Mouse (Mus musculus) lung, embryonic 15.5 days (tissue): ENCODE measurements around the gene H2-DMb2. TPM values are rescaled to one million over a fixed set of nuclear protein-coding genes. Genes with fewer than 3 reads are reported as not detected.

Experiments used
- ATAC-seq: fragments of 200-750 bp; cut with Nextera tagmentation; 2 replicates; pipeline ENCODE4 v1.8.0; 2017; ENCODE audit warnings: moderate number of reproducible peaks, borderline replicate concordance; ENCODE audit not compliant: low FRiP score, low TSS enrichment; ENCODE audit errors: extremely low read depth
- H3K27ac ChIP-seq: fragments of 300-500 bp; sonication (generic); 2 replicates; pipeline ENCODE4 v1.5.1; 2015; ENCODE audit warnings: moderate library complexity, mild to moderate bottlenecking, inconsistent platforms
- H3K27me3 ChIP-seq: fragments of 300-500 bp; sonication (generic); 2 replicates; pipeline ENCODE4 v1.6.1; 2015; ENCODE audit warnings: inconsistent platforms
- H3K36me3 ChIP-seq: fragments of 300-500 bp; sonication (generic); 2 replicates; pipeline ENCODE4 v1.6.1; 2015; ENCODE audit warnings: inconsistent platforms
- H3K4me1 ChIP-seq: fragments of 300-500 bp; sonication (generic); 2 replicates; pipeline ENCODE4 v1.6.1; 2015; ENCODE audit warnings: inconsistent platforms
- H3K4me2 ChIP-seq: fragments of 300-500 bp; sonication (generic); 2 replicates; pipeline ENCODE4 v1.6.1; 2015; ENCODE audit warnings: inconsistent platforms, mild to moderate bottlenecking, moderate library complexity
- H3K4me3 ChIP-seq: fragments of 300-500 bp; sonication (generic); 2 replicates; pipeline ENCODE4 v1.5.1; 2015; ENCODE audit warnings: mild to moderate bottlenecking, inconsistent platforms
- H3K9ac ChIP-seq: fragments of 300-500 bp; sonication (generic); 2 replicates; pipeline ENCODE4 v1.6.1; 2015; ENCODE audit warnings: inconsistent platforms
- H3K9me3 ChIP-seq: fragments of 300-500 bp; sonication (generic); 2 replicates; pipeline ENCODE4 v1.6.1; 2016; ENCODE audit warnings: inconsistent platforms
- WGBS: fragments of 180-500 bp; shearing (Covaris S2); methylation state at CpG from one replicate; pipeline ENCODE4 v1.1.7; 2015; 5-methylcytosine and 5-hydroxymethylcytosine counted together
- polyA plus RNA-seq: library from polyadenylated mRNA; unstranded; fragments of >200 nt; fragmentation: Nextera tagmentation; extraction: Ambion mirVana; gene quantifications from 2 replicates; pipeline ENCODE4 v1.2.1, GENCODE M21; 2015

The H2-DMb2 gene
- polyA plus RNA-seq, 1 experiment from 2014 or later: 1.9 TPM

DNA sequence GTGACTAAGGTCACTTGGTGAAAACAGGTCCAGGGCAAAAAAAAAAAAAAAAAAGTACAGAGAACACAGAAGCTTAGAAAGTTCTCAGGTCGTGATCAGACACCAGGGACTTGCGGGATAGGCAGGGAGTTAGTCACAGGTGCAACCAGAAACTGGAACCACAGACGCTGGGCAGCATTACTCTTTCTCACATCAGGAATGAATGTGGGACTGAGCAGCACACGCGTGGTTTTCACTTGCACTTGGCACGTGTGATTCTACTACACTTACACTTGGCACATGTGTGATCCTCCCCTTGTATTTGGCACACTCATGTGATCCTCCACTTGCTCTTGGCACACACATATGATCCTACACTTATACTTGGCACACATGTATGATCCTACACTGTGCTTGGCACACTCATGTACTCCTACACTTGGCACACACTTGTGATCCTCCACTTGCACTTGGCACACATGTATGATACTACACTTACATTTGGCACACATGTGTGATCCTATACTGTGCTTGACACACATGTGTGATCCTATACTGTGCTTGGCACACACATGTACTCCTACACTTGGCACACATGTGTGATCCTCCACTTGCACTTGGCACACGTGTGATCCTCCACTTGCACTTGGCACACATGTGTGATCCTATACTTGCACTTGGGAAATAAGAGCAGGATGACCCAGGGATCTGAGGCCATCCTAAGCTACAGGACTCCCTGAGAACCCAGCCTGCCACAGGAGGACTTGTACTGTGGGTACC, 35.8 kb upstream of the H2-DMb2 start:
- Histone ChIP-seq H3K9me3 (no peaks in the 10 kb centered on the region), H3K4me3 (no peak overlapping the region), H3K27ac (no peak overlapping the region), H3K4me2 (no peak overlapping the region), H3K4me1 (0 out of 2 replicates have a peak, but pooled peaks cover 2% of the 10 kb centered on the region), H3K9ac (no peak overlapping the region), H3K36me3 (peaks cover 35% of the 10 kb centered on the region), H3K27me3 (no peaks in the 10 kb centered on the region)
- 77% methylated on average over 7 of the region's 7 CpGs for WGBS
- ATAC-seq: no peak

DNA sequence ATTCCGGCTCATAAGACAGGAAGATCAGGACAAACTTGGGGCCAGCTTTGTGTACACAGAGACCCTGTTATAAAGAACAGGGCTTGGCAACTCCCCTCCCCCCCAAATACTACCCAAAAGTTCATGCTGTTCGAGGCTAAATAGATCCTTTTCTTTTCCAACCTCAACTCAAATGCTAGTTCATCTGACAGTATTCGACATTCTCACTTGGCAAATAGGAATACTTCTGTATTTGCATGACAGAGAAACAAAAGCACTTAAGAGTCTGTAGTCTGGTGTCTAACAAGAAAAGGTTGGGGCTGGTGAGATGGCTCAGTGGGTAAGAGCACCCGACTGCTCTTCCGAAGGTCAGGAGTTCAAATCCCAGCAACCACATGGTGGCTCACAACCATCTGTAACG, 34.6 kb upstream of the H2-DMb2 start:
- H3K36me3 ChIP-seq: peaks cover 46% of the 10 kb centered on the region
- H3K27ac ChIP-seq: no peak overlapping the region
- 75% methylated on average over 5 of the region's 6 CpGs for WGBS
- no peak overlapping the region for H3K4me3 ChIP-seq
- ATAC-seq: no peak
- 0 out of 2 replicates have a peak, but pooled peaks cover 2% of the 10 kb centered on the region for H3K4me1 ChIP-seq
- H3K4me2 ChIP-seq: no peak overlapping the region
- H3K27me3 ChIP-seq: no peaks in the 10 kb centered on the region
- H3K9ac ChIP-seq: no peak overlapping the region
- H3K9me3 ChIP-seq: no peaks in the 10 kb centered on the region

DNA sequence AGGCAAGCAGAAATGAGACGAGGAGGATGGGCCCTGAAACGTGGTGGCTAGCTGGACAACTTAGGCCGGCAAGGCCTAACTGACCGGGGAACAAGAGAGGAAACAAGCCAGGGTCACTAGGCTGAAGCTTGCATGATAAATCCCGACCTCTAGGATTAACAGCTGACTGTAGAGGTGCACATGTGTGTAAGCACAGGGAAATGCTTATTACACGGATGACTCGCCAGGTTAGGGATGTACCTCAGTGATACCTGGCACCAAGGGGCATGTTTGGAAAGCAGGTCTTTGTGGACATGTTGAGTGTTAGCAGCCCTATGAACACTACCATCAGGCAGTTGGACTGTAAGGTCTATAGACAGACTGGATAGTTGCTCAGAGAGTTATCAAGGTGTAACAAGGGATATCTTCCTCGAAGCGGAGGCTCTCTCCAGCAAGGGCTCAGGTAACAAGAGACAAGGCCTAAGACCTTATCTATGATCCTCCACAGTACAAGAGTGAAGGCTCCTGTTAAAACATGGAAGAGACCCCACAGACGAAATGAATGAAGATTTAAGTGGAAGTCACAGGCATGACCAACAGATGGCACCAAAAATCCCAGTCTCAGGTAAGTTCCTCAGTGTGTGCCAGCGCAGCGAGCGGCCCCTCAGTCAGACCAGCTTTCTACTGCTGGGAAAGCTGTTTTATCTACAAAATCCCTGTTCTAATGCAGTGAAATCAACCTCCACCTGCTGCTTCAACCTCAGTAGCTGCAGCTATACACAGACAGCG, 33.9 kb upstream of the H2-DMb2 start:
- H3K36me3 ChIP-seq: peaks cover 54% of the 10 kb centered on the region
- H3K9me3 ChIP-seq: no peaks in the 10 kb centered on the region
- peak overlapping the region; percentile 50; the same call in 1 of the 2 replicates for H3K27ac ChIP-seq
- 76% methylated on average over 14 of the region's 14 CpGs for WGBS
- no peak overlapping the region for H3K4me2 ChIP-seq
- H3K4me1 ChIP-seq: peaks cover 2% of the 10 kb centered on the region; the same call in 1 of the 2 replicates
- ATAC-seq: no peak
- no peak overlapping the region for H3K9ac ChIP-seq
- no peaks in the 10 kb centered on the region for H3K27me3 ChIP-seq
- H3K4me3 ChIP-seq: no peak overlapping the region

DNA sequence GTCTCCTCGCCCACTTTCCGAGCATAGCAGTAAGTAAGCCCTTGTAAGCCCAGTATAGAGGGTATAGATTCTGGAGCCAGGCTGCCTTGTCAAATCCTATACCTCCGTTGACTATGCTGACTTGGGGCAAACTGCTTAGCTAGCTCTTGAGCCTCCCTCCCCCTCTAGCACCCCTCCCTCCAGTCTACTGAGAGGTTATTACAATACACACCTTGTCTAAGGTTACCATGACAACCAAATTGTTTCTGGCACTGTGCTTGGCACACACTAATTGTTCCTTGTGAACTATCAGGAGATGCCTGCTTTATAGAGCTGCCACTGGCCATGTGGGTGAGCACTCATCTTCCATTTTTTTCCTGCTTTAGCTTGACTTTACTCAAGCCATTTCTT, 33.3 kb upstream of the H2-DMb2 start:
- H3K4me2 ChIP-seq: no peak overlapping the region
- no peak overlapping the region for H3K4me3 ChIP-seq
- 52% methylated on average over 3 of the region's 3 CpGs for WGBS
- peak; percentile 52 for ATAC-seq
- H3K36me3 ChIP-seq: peaks cover 60% of the 10 kb centered on the region
- peak overlapping the region; percentile 50; the same call in 1 of the 2 replicates for H3K27ac ChIP-seq
- no peaks in the 10 kb centered on the region for H3K27me3 ChIP-seq
- peaks cover 2% of the 10 kb centered on the region; the same call in 1 of the 2 replicates for H3K4me1 ChIP-seq
- H3K9me3 ChIP-seq: no peaks in the 10 kb centered on the region
- H3K9ac ChIP-seq: no peak overlapping the region

DNA sequence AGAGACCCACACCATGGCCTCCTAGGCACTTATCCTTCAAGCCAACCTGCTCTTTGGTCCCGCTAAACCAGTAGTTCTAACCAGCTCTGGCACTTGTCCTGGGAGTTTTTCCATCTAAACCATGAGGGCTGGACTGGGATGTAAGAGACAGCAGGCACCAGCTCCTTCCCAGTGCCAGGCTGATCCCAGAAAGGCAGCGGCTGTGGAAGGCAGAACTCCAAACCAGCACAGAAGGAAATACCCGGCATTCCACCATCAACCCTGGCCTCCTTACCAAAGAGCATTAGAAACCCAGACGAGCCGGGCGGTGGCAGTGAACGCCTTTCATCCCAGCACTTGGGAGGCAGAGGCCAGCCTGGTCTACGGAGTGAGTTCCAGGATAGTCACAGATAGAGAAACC, 32.8 kb upstream of the H2-DMb2 start:
- H3K4me1 ChIP-seq: peaks cover 4% of the 10 kb centered on the region
- no peak overlapping the region for H3K9ac ChIP-seq
- H3K4me3 ChIP-seq: no peak overlapping the region
- H3K27ac ChIP-seq: peak overlapping the region; percentile 50; the same call in 1 of the 2 replicates
- H3K4me2 ChIP-seq: no peak overlapping the region
- peaks cover 65% of the 10 kb centered on the region for H3K36me3 ChIP-seq
- H3K27me3 ChIP-seq: no peaks in the 10 kb centered on the region
- no peaks in the 10 kb centered on the region for H3K9me3 ChIP-seq
- WGBS: 48% methylated on average over 8 of the region's 8 CpGs
- ATAC-seq: no peak

DNA sequence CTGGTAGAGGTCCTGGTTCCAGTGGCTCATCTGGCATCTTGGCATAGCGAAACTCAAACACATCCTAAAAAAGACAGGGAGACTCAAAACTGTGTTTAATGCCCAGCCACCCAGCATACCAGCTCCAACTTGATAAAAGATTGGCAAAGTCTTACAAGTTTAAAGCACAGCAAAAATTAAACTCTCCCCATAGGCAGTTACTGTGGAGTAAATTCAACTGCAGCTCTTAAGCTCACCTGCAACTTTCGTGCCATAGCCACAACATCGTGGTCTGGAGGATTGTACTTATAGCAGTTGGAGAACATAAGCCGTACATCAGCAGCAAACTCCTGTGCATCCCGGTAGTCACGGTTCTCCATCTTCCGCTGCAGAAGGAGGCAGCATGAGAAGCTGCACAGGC, 29.0 kb upstream of the H2-DMb2 start:
- 89% methylated on average over 7 of the region's 7 CpGs for WGBS
- no peak overlapping the region for H3K4me3 ChIP-seq
- no peak for ATAC-seq
- H3K4me2 ChIP-seq: no peak overlapping the region
- H3K9ac ChIP-seq: no peak overlapping the region
- no peak overlapping the region for H3K27ac ChIP-seq
- peaks cover 21% of the 10 kb centered on the region for H3K4me1 ChIP-seq
- H3K36me3 ChIP-seq: peaks cover 91% of the 10 kb centered on the region
- no peaks in the 10 kb centered on the region for H3K27me3 ChIP-seq
- H3K9me3 ChIP-seq: no peaks in the 10 kb centered on the region

DNA sequence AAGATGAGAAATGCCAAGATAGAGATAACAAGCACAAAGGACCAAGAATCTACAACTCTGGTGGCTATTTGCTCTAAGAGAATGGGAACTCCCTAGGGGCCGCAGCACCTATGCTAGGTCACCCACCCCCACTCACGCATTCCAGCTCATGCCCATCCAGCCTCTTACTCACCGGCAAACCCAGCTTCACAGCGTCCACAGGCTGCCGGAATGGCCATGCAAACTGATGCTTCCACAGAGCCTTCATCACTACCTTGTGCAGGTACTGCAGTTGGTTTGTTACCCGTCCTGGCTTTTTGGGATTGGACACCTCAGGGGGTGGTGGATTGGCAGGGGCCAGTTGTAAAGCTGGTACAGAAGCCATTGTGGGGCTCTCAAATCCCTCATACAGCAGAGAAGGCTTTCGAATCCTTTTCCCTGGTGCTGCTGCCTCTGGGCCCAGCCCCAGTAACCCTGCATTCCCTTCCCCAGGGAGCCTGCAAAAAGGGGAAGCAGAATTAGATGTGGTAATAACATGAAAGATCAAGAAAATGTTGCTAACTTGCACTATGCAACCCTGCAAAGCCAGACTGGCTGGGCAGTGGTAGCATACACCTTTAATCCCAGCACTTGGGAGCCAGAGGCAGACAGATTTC, 26.3 kb upstream of the H2-DMb2 start:
- WGBS: 18% methylated on average over 7 of the region's 7 CpGs
- ATAC-seq: no peak
- Histone ChIP-seq H3K36me3 (peaks cover 64% of the 10 kb centered on the region), H3K4me1 (peaks cover 19% of the 10 kb centered on the region), H3K9me3 (no peaks in the 10 kb centered on the region), H3K4me3 (peak overlapping the region; percentile 75), H3K27me3 (no peaks in the 10 kb centered on the region), H3K4me2 (peak overlapping the region; percentile 82), H3K27ac (no peak overlapping the region), H3K9ac (peak overlapping the region; percentile 83)

DNA sequence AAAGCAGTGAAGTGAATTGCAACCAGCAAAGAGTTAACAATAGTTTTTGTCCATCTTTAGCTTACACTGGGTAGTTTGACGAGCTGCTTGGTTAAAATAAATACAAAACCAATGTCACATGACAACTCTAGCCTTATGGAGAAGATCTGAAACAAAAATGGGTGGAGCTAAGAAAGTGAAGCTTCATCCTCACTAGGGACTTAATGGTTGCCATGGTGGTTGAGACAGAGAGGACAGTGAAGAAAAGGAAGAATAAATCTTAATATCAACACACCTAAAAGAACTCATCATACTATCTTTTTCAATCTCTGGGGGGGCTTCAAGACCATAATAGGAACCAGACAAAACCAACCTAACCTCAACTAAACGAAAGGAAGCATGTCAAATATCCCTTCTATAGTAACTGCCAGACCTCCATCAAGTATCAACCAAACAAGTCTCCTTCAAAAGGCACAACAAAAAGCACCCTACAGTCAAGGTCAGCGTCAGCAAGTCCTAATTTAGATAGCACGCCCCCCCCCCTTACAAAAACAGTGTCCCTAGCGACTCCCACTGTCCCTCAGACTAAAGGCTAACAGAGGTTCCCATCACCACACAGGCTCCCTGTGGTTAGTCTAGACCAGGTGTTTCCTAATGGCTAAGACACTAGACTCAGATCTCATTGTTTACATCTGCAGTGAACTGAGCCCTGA, 25.5 kb upstream of the H2-DMb2 start:
- peak overlapping the region; percentile 75 for H3K4me3 ChIP-seq
- no peak for ATAC-seq
- no peaks in the 10 kb centered on the region for H3K27me3 ChIP-seq
- H3K9me3 ChIP-seq: no peaks in the 10 kb centered on the region
- H3K9ac ChIP-seq: peak overlapping the region; percentile 83
- H3K4me1 ChIP-seq: peaks cover 19% of the 10 kb centered on the region
- H3K4me2 ChIP-seq: peak overlapping the region; percentile 82
- H3K27ac ChIP-seq: peak overlapping the region; percentile 77; the same call in 1 of the 2 replicates
- peaks cover 57% of the 10 kb centered on the region for H3K36me3 ChIP-seq
- 0% methylated on average over 5 of the region's 5 CpGs for WGBS

DNA sequence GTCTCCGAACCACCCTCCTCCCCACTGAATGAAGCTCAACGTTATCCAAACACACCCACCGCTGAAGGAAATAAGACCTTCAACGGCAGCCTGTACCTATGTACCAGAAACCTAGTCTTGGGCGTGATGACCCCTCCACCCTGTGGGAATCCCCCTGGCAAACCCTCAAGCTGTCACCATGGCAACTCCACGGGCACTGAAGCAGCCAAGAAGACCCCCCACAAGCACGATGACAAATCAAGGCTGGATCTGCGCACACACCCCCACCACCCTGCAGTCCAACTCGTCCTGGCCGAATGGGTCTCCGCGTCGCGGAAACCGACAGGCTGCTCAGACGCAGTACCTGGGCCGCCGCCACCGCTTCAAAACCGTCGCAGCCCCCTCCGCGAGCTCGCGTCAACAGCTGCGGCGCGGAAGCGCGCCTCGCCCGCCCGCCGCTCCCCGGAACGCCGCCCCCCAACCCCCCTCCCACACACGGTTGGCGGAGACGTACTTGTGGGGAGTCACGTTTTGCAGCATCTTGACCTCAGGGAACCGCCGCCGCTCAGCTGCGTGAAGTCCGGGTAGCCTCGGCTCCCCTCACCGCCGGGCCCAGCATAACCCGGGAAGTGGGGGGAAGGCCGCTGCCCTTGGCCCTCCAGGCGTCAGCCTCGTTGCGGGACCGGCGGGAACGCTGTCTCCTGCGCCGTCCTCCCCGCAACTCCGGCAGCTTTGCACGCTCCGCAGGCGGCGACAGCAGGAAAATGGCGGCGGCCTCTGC, 24.8 kb upstream of the H2-DMb2 start:
- Histone ChIP-seq H3K4me2 (peak overlapping the region; percentile 82), H3K9ac (peak overlapping the region; percentile 83), H3K27ac (peak overlapping the region; percentile 77), H3K36me3 (peaks cover 50% of the 10 kb centered on the region), H3K4me3 (peak overlapping the region; percentile 75), H3K27me3 (no peaks in the 10 kb centered on the region), H3K9me3 (no peaks in the 10 kb centered on the region), H3K4me1 (peaks cover 19% of the 10 kb centered on the region)
- no peak for ATAC-seq
- under 1% methylated on average over 66 of the region's 67 CpGs for WGBS

DNA sequence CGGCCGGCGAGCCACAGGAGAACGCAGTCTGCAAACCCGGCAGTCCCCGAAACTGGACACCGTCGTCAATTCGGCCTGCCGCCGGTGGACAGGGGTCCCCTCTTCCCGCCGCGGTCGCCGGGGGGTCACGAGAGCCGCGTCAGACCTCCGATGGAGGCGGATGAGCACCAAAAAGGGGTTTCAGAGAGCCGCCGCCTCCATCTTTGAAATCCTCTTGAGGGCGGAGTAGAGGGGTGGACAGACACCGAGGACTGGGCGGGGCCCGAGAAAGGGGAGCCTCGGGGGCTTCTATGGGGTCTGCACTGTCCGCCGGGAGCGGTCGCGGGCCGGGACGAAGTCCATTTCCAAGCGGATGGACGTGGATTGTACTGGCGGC, 24.2 kb upstream of the H2-DMb2 start:
- ATAC-seq: no peak
- H3K4me2 ChIP-seq: peak overlapping the region; percentile 82
- WGBS: under 1% methylated on average over 38 of the region's 38 CpGs
- no peaks in the 10 kb centered on the region for H3K9me3 ChIP-seq
- peak overlapping the region; percentile 77 for H3K27ac ChIP-seq
- H3K36me3 ChIP-seq: peaks cover 44% of the 10 kb centered on the region
- H3K27me3 ChIP-seq: no peaks in the 10 kb centered on the region
- peak overlapping the region; percentile 75 for H3K4me3 ChIP-seq
- peak overlapping the region; percentile 83 for H3K9ac ChIP-seq
- peaks cover 24% of the 10 kb centered on the region for H3K4me1 ChIP-seq
